Mouse (Mus musculus) G1E (cell line): ENCODE data around the gene Best3.

Source experiments
- CTCF ChIP-seq: IDR thresholded peaks from 2 replicates; pipeline ENCODE4 v1.5.1; 2012; ENCODE audit warnings: low read depth, low read length, inconsistent platforms, mixed read lengths
- GATA1 ChIP-seq: IDR thresholded peaks from 2 replicates; pipeline ENCODE4 v1.6.1; 2012; ENCODE audit warnings: borderline replicate concordance, low read length, inconsistent platforms, mixed read lengths

DNA sequence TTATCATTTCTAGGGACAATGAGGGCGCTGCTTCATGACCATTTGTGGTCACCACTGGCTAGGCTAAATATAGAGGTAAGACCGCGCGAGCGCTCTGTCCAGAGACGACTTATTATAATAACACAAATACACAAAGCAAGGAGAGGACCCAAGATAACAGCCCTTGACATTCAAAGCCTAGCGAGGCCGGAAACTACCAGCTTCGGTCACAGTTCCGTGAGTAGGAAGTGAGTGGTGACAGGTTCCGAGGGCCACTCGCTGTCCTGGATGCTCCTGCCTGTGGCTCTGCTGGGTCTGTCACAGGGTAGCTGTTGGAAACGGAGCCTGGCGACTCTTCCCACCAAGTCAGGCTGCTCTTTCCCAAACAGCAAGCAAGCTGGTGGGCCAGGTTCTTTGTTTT is 56.2 kb downstream of the Best3 start:
- TF ChIP-seq CTCF (no peak), GATA1 (no peak)
